Mouse (Mus musculus) heart, postnatal 0 days (tissue): ENCODE results near the gene Atp10a. TPM values are rescaled to one million over a fixed set of nuclear protein-coding genes. Genes with fewer than 3 reads are reported as not detected.
A peak's percentile ranks its signal among the peaks of the same experiment; 100 is the strongest.

Source experiments
- ATAC-seq: fragments of 200-750 bp; cut with Nextera tagmentation; 2 replicates; pipeline ENCODE4 v1.8.0; 2017; ENCODE audit warnings: low read depth, moderate number of reproducible peaks, moderate library complexity; ENCODE audit not compliant: insufficient read depth
- DNase-seq: peaks from one replicate; pipeline ENCODE4 v3.0.0-alpha.2; 2016; ENCODE audit warnings: low spot score
- H3K27ac ChIP-seq: fragments of 300-500 bp; sonication (generic); 2 replicates; pipeline ENCODE4 v1.5.1; 2014; ENCODE audit warnings: low read depth, mild to moderate bottlenecking
- H3K27me3 ChIP-seq: fragments of 300-500 bp; sonication (generic); 2 replicates; pipeline ENCODE4 v1.6.1; 2014; ENCODE audit warnings: low read length, mixed read lengths; ENCODE audit not compliant: control insufficient read depth, insufficient read depth
- H3K36me3 ChIP-seq: fragments of 300-500 bp; sonication (generic); replicated peaks from 2 replicates; pipeline ENCODE4 v1.6.1; 2014; ENCODE audit warnings: low read length, mixed read lengths; ENCODE audit not compliant: control insufficient read depth, insufficient read depth
- H3K4me1 ChIP-seq: fragments of 300-500 bp; sonication (generic); 2 replicates; pipeline ENCODE4 v1.6.1; 2014; ENCODE audit warnings: antibody characterized with exemption; ENCODE audit not compliant: control insufficient read depth, insufficient read depth
- H3K4me2 ChIP-seq: fragments of 300-500 bp; sonication (generic); 2 replicates; pipeline ENCODE4 v1.6.1; 2014; ENCODE audit warnings: low read depth, mild to moderate bottlenecking, low read length, moderate library complexity
- H3K4me3 ChIP-seq: fragments of 300-500 bp; sonication (generic); 2 replicates; pipeline ENCODE4 v1.5.1; 2014; ENCODE audit warnings: low read depth, low read length
- H3K9ac ChIP-seq: fragments of 300-500 bp; sonication (generic); replicated peaks from 2 replicates; pipeline ENCODE4 v1.6.1; 2014; ENCODE audit warnings: low read depth, low read length, mixed read lengths
- H3K9me3 ChIP-seq: fragments of 300-500 bp; sonication (generic); replicated peaks from 2 replicates; pipeline ENCODE4 v1.6.1; 2016; ENCODE audit warnings: low read length; ENCODE audit not compliant: control insufficient read depth
- CTCF ChIP-seq: IDR thresholded peaks from 2 replicates; pipeline ENCODE4 v1.5.1; 2016; ENCODE audit warnings: antibody characterized with exemption, control low read depth, low read depth
- EP300 ChIP-seq: IDR thresholded peaks from 2 replicates; pipeline ENCODE4 v1.6.1; 2016; ENCODE audit warnings: antibody characterized with exemption, low read depth
- WGBS: fragments of 180-500 bp; shearing (Covaris S2); extraction: QIAGEN DNeasy Blood & Tissue Kit; methylation state at CpG from one replicate; pipeline ENCODE4 v1.1.7; 2014; 5-methylcytosine and 5-hydroxymethylcytosine counted together
- polyA plus RNA-seq: library from polyadenylated mRNA; unstranded; fragments of >200 nt; fragmentation: Nextera tagmentation; extraction: Ambion mirVana; gene quantifications from 2 replicates; pipeline ENCODE4 v1.2.1, GENCODE M21; 2015
- total RNA-seq: library from RNA; depleted of rRNA; stranded (reverse); fragments of >200 nt; gene quantifications from 2 replicates; pipeline ENCODE4 v1.2.3, GENCODE M21; 2014; ENCODE audit warnings: low replicate concordance

Atp10a gene
- total and polyA plus RNA-seq, 2 experiments from 2014 or later, result 0.41 to 3.1 TPM

DNA sequence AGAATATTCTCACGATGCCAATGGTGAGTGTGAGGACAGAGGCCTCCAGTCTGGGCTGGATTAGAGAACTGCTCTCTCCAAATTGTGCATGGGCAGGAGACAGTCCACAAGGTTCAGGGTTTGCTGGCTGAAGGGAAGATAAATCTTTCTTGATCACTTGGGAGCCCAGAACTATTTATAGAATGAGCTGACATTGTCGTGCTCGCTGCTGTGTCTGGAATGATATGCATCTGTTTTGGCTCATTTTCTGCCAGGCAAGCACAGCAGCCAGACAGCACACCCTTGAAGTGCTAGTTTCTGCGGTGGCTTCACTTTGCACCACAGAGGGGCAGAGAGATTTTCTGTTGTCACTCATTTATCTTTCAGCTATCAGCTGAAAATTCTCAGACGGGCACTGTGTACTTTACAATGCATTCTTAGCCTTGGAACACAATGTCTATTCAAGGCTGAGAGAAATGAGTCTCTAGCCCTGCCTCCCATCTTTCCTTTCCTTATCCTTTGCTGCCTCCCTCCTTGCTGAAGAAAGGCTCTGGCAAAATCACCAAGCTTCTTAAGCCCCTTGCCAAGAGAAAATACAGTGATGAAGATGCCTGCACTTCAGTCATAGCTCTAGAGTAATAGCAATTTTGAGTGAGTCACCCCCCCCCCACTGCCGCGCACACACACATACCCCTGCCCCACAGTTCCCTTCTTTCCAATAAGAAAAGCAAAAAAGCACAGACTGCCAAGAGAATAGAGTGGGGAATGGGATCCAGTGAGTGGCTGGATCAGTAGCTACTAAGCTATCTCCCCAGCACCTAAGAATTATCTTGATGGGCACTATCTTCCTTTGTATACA is 132.7 kb downstream of the Atp10a start:
- Histone ChIP-seq H3K9ac (no peak overlapping the region), H3K4me3 (no peak overlapping the region), H3K4me1 (peaks cover 17% of the 10 kb centered on the region), H3K27ac (peak overlapping the region; percentile 73), H3K4me2 (peak overlapping the region; percentile 8), H3K9me3 (no peaks in the 10 kb centered on the region), H3K27me3 (no peaks in the 10 kb centered on the region), H3K36me3 (0 out of 2 replicates have a peak, but pooled peaks cover 4% of the 10 kb centered on the region)
- ATAC-seq, result peak; percentile 59
- peak; percentile 28 for DNase-seq
- TF ChIP-seq CTCF (no peak), EP300 (no peak)
- WGBS, result 26% methylated on average over 7 of the region's 7 CpGs

DNA sequence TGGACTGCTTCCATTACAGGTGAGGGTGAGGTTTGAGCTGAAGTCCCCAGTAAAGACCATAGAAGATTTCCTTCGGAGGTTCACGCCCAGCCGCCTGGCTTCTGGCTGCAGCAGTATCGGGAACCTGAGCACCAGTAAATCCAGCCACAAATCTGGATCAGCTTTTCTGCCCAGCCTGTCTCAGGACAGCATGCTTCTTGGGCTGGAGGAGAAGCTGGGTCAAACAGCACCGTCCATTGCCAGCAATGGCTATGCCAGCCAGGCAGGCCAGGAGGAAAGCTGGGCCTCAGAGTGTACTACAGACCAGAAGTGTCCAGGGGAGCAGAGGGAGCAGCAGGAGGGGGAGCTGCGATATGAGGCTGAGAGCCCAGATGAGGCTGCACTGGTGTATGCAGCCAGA is 141.3 kb downstream of the Atp10a start:
- no peaks in the 10 kb centered on the region for H3K27me3 ChIP-seq
- DNase-seq, result no peak

GRCm38 (mm10) chr7:58800916-58801315 is 144.9 kb downstream of the Atp10a start:
- DNase-seq, result no peak
- Histone ChIP-seq H3K36me3 (no peaks in the 10 kb centered on the region), H3K4me1 (0 out of 2 replicates have a peak, but pooled peaks cover 22% of the 10 kb centered on the region), H3K27me3 (no peaks in the 10 kb centered on the region), H3K9ac (no peak overlapping the region), H3K4me2 (no peak overlapping the region), H3K27ac (no peak overlapping the region), H3K4me3 (no peak overlapping the region), H3K9me3 (no peaks in the 10 kb centered on the region)
- ATAC-seq, result peak; percentile 30; the same call in 1 of the 2 replicates
- WGBS, result 35% methylated on average over 7 of the region's 7 CpGs
- TF ChIP-seq EP300, result no peak
- TF ChIP-seq CTCF, result no peak

More for the DNA sequence above, 141.3 kb downstream of the Atp10a start:
- H3K9ac ChIP-seq, result no peak overlapping the region
- no peak for TF ChIP-seq CTCF
- no peak for TF ChIP-seq EP300
- no peaks in the 10 kb centered on the region for H3K36me3 ChIP-seq
- no peak overlapping the region for H3K27ac ChIP-seq
- H3K4me3 ChIP-seq, result no peak overlapping the region
- ATAC-seq, result no peak
- H3K4me2 ChIP-seq, result no peak overlapping the region
- H3K9me3 ChIP-seq, result no peaks in the 10 kb centered on the region
- 0 out of 2 replicates have a peak, but pooled peaks cover 22% of the 10 kb centered on the region for H3K4me1 ChIP-seq
- 88% methylated on average over 6 of the region's 6 CpGs for WGBS

- WGBS, result 59% methylated on average over 2 of the region's 2 CpGs
- Histone ChIP-seq H3K4me2 (no peak overlapping the region), H3K4me3 (no peak overlapping the region), H3K4me1 (0 out of 2 replicates have a peak, but pooled peaks cover 22% of the 10 kb centered on the region), H3K27ac (no peak overlapping the region), H3K36me3 (no peaks in the 10 kb centered on the region), H3K27me3 (no peaks in the 10 kb centered on the region), H3K9ac (no peak overlapping the region), H3K9me3 (no peaks in the 10 kb centered on the region)
- DNase-seq (no peak), ATAC-seq (no peak)
- TF ChIP-seq CTCF (no peak), EP300 (no peak)
Observed at GRCm38 (mm10) chr7:58801791-58802190, 145.8 kb downstream of the Atp10a start.

DNA sequence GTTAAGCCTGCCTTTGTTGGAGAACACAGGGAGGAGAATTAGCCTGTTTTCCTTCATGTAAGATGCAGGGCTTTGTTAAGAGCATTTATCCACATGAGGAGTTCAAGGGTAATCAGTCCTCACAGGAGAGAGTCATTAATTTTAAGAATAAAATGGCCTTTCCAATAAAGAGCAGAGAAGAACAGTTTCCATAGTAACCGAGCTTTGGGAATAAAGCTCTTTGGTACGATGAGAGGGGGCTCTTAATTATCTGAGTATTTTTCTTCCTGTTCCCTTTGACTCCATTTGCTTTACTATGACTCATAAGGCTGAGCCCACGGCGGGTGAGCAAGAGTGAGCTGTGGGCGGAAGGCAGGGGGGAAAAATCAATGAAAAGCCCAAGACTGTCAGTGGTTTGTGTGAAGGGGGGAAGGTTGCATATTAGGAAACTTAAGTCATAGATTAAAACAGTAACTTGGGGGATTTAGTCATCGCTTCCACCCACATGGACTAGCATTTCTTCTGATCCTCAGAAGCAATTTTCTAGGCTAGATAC is 166.2 kb downstream of the Atp10a start:
- ATAC-seq (no peak), DNase-seq (no peak)
- Histone ChIP-seq H3K9ac (no peak overlapping the region), H3K36me3 (peaks cover 7% of the 10 kb centered on the region; the same call in 1 of the 2 replicates), H3K4me2 (no peak overlapping the region), H3K4me3 (no peak overlapping the region), H3K27me3 (no peaks in the 10 kb centered on the region), H3K4me1 (no peaks in the 10 kb centered on the region), H3K27ac (no peak overlapping the region), H3K9me3 (no peaks in the 10 kb centered on the region)
- 64% methylated on average over 6 of the region's 6 CpGs for WGBS
- TF ChIP-seq CTCF (no peak), EP300 (no peak)

DNA sequence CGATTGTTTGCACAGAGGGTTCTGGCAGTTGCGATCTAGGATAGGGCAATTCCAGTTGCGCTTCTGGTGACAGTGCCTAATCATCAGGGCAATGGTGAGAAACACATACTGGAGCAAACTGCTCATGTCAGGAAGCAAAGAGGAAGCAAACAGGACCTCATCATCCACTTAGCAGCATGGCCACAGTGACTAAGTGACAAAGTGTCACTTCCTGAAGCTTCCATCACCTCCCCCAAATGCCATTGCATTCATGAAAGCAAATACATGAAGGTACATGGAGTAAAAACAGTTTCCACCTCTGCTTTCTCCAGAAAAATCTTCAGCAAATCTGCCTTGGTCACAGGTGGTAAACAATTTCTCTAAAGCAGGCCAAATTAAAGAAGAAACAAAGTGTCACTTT is 168.7 kb downstream of the Atp10a start:
- TF ChIP-seq EP300, result no peak
- TF ChIP-seq CTCF, result no peak
- ATAC-seq (no peak), DNase-seq (no peak)
- Histone ChIP-seq H3K36me3 (peaks cover 7% of the 10 kb centered on the region; the same call in 1 of the 2 replicates), H3K27me3 (no peaks in the 10 kb centered on the region), H3K4me3 (no peak overlapping the region), H3K27ac (no peak overlapping the region), H3K4me2 (no peak overlapping the region), H3K4me1 (no peaks in the 10 kb centered on the region), H3K9me3 (no peaks in the 10 kb centered on the region), H3K9ac (no peak overlapping the region)
- WGBS, result 58% methylated on average over 3 of the region's 3 CpGs
